Mouse (Mus musculus) embryo, embryonic 10 days (tissue): ENCODE results near the gene Nfkb1.

Experiments
- DNase-seq: peaks from one replicate; pipeline ENCODE4 v3.0.0-alpha.2; 2015; ENCODE audit warnings: low spot score

The Nfkb1 gene

DNA sequence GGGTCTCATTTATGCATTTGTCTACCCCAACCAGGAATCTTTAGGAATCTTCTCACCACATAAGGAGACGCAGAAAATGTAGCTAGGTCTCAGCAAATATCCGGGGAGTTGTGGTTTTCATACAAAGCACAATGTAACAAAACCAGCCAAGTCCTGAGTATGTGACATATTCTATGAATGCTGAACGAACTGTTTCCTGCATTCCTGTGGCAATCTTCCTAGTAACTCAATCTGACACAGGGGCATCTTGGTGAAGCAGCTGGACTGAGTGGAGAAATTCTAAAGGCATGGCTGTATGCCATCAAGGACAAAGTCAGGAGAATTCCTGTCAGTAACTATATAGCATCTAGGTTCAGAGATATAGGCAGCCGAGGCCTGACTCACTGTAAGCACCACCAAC, 20.5 kb downstream of the Nfkb1 start:
- DNase-seq = no peak

DNA sequence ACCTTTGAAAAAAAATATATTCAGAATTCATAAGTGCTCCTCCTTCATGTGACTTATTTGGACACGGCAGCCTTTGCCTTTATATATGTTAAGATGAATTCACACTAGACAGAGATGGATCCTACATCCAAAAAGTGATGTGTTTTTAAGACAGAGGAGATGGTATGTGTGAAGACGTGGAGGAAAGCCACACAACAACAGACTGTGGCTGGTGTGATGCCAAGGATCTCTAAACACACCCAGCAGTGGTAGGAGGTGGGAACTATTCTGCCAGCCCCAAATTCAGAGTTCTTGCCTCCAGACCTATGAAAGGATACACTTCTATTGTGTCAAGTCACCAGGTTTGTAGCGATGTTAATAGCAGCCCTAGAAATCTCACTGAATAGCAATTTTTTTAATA, 24.3 kb downstream of the Nfkb1 start:
- DNase-seq = no peak

DNA sequence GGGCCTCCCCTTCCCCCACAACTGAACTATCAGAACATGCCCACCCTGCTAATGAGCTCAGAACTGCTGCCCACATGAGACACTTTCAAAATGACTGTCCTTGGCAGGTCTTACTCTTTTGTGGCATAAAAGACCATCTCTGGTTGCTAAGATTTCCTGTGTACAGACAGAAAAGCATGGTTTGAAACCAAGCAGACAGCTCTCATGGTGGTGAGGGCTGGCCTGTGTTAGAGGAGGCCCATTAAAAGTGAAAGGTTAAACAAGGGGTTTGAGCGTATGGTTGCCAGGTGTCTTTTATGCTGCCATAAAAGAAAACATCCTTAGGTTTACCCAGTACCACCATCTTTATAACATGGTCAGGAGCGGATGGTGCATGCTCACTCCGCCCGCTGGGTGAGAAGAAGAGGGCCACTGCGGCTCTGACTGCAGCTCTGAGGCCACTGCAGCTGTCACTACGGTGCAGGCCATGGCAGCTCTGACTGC, 25.5 kb downstream of the Nfkb1 start:
- no peak for DNase-seq

DNA sequence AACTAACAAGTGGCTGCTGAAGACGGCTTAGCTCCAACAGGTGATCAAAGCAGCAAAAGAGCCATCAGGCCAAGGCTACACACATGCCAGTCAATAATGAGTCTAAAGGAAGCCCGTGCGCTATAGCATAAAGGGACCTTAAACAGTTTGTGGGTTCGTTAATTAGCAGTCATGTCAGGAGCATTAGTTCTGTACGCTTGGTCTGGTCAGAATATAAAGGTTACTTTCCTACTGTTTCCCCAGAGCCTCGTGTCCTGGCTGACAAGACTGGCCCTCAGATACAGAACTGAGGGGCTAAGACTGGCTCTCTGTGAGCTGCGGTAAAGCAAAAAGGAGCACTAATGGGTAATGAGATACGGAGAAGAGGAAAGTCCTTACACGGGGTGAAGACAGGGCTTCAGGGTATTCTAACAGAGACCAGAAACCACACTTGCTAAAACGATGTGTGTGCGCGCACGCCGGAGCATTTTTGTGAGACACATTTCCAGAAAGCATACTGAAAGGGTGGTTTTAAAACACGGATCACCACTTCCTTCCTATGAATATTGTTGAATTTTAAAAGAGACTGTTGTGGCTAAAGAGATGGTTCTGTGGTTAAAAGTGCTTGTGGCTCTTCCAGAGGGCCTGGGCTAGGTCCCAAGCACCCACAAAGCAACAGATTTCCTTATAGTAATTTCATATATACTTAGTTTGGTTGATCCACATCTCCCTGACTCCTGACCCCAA, 29.0 kb downstream of the Nfkb1 start:
- DNase-seq = no peak

DNA sequence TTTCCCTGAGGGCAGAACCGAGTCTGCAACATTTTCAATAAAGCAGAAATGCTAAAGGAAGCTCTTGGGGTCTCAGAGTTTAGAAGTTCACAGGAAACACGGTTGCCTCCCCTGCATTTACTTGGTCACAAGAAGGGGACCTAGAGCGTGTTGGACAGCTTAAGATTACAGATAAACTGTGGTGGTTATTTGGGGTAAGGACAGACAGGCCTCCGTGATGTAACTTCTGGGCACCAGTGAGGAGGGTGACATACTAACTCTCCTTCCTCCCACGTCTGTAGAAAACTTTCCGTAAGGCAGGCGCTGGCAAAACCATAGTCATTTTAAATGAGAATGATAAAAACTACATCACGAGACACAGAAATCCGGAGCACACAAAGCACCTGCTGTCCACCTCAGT, 29.6 kb downstream of the Nfkb1 start:
- no peak for DNase-seq

DNA sequence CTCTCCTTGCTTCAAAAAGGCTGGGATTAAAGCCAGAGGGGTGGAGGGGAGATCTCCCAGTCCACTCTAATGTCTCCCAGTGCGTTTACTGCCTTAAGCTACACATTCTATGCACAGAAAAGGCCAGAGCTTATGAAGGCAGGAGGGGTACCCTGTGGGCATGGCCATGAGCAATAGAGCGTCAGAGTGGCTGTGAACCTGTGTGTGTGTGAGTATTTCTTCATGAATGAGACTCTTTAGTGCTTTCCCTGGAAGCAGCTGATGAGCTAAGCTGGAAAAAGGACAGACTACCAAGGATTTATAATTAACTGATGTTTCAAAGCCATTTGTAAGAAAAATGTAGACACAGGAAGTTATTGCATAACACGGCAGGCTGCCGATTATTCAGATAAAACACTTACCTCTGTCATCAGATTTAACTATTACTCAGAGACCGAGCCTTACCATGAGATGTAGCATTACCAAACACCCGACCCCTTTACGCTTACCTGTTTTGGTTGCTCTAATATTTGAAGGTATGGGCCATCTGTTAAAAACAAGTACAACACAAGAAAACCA, 32.7 kb downstream of the Nfkb1 start:
- no peak for DNase-seq

GRCm38 (mm10) chr3:135656156-135656555, 35.2 kb downstream of the Nfkb1 start:
- DNase-seq = no peak

DNA sequence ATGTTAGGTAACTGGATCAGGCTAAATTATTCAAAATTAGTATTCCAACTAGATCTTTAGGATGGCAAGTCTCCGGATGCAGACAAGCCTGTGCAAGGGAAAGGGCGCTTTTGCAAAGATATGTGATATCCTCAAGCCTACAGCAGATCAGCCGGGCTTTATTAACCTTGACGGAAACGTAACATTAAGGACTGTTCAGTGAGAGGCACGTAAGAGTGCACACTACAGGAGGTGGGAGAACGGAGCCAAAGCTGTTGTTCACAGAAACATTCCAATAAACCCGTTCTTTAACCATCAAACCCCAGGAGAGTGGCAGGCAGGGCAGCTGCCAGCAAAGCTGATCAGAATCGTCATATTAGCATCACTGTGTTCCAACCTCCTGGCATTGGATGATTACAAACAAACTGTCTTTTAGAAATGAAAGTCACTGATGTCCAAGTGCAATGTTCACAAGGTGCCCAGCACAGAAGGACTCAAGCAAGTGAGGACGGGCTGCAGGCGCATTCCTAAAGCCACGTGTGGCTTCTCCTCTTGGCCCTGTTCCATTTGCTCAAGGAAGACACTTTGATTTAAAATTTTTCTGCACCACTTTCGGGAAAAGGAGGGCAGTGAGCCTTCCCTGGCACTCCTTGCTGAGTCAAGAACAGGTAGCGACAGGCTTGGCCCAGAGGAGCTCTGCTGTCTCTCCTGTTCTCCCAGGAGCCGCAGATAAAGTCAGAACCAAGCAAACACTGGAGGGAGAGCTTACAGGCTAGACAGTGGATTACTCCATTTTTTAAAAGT, 40.4 kb downstream of the Nfkb1 start:
- no peak for DNase-seq

DNA sequence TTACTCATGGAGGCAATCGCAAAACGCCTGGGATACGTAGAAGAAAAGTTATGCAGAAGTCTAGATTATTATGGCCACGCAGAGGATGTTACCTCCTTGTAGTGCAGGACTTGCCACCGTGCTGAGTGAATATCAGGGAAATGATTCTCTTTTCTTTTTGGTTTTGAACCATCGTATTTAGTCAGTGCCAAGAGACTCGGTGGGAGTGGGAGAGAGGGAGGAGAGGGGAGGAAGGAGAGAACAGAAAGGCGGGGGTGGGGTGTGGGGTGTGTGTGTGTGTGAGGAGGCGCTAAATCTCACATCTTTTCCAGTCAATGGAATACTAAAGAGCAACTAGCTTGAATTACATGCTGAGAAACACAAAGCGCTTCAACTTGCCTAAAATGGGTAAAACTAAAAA, 41.5 kb downstream of the Nfkb1 start:
- no peak for DNase-seq

- DNase-seq = no peak
Measured at GRCm38 (mm10) chr3:135648501-135648900, 42.8 kb downstream of the Nfkb1 start.

GRCm38 (mm10) chr3:135646622-135647021, 44.7 kb downstream of the Nfkb1 start:
- DNase-seq = no peak

GRCm38 (mm10) chr3:135644971-135645370, 46.4 kb downstream of the Nfkb1 start:
- DNase-seq = no peak

DNA sequence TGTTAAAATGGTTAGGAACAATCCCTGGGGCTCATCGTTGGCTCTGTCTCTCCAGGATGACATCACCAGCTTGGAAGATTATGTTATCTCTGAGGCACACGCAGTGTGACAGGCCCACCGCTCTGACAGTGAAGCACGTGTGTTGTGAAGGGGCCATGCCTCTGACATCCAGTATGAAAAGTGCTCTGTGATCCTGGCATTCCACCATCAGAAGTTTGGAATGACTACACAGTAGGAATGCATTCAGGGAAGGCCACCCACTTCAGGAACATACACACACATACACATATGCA, 49.8 kb downstream of the Nfkb1 start:
- DNase-seq = no peak

DNA sequence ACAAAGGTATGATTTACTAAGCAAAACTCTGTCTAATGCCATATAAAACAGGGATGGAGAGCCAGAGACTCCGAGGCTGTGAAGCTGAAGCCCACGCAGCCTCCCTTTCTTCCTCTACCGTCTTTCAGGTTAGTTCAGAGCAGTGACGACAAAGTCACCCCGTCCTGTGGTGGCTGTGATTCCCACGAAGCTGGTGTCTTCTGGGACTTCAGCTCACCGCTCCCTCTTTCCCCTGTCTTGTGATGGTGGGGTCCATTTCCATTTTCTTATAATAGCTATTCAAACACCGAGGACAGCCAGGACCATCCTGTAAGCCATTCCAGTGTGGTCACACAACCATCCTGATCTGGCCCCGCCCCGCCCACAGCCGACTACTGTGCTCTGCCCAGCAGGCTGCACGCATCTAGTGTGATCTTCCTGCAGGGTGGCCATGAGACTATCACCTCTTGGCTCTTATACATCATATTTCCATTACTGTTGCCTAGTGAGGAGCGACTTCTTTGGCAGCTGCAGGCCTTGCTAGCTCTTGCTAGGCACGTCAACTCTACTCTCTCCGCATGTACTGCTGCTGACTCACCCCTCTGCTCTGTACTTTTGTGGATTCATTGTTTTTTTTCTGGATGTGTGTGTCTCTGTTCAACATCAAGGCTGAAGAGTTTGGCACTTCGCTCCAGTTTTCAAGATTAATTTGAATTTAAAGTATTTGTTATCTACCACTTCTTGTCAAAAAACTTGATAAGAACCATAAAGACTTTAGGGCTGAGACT, 50.3 kb downstream of the Nfkb1 start:
- DNase-seq = no peak

- DNase-seq = no peak
Measured at GRCm38 (mm10) chr3:135640203-135640602, 51.1 kb downstream of the Nfkb1 start.

- DNase-seq = no peak
Measured at GRCm38 (mm10) chr3:135637592-135637991, 53.8 kb downstream of the Nfkb1 start.

DNA sequence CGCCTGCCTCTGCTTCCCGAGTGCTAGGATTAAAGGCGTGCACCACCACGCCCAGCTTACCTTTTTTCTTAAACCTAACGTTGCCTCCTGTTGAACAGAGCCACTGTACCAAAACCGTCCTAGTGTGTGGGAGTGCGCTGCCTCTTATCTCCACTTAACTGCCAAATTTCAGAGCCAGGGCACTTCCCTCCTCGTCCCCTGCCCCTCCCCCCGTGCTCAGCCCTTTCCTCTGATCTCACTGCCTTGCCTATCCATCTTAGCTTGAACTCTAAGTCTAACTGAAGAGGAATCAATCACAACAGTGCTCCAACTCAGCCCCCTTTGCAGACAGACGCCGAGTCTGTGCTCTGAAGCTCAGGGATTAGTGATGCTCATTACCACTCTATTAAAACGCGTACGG, 54.9 kb downstream of the Nfkb1 start:
- peak; percentile 45 for DNase-seq

GRCm38 (mm10) chr3:135635646-135636434, 55.5 kb downstream of the Nfkb1 start:
- no peak for DNase-seq

GRCm38 (mm10) chr3:135635030-135635429, 56.3 kb downstream of the Nfkb1 start:
- DNase-seq = no peak

GRCm38 (mm10) chr3:135634275-135634674, 57.1 kb downstream of the Nfkb1 start:
- DNase-seq = no peak

DNA sequence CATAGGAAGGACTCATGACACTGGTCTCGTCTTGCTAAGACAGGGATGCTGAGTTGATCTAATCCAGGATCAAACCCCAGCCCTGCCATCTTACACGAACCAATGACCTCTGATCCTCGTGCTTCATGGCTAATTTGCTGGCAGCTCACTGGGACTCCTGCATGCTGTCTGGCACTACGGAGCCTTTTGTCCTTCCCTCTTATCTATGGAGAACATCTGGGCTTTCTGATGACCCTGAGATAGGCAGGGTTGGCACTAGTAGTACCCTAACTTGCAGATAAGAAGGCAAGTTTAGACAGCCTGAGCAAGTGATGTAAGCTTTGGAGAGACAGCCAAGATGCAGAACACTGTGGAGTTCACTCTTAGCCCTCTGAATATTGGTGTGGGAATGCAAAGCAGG, 59.5 kb downstream of the Nfkb1 start:
- DNase-seq = no peak

DNA sequence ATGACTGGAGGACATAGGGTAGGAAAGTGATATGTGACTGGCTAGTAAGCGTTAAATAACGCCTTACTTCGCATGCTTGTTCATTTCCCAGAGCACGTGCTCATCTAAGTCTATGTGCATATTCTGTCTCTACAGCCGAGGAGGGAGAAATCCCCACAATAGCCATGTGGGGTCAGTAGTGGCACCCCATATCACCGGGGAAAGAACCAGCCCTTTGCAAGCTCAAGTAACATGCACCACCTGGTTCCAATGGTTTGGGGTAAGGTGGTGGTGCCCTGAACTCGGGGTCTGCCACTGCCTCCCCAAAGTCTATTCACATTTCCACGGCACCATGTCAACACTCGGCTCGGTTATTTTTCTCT, 60.3 kb downstream of the Nfkb1 start:
- peak; percentile 31 for DNase-seq
